Mouse (Mus musculus): ENCODE measurements around the gene Dock8. TPM values are rescaled to one million over a fixed set of nuclear protein-coding genes. Genes with fewer than 3 reads are reported as not detected.
A peak's percentile ranks its signal among the peaks of the same experiment; 100 is the strongest.

The Dock8 gene
- 10 to 100 TPM; 13.7 to 21.4 (median 16.3) TPM for total RNA-seq (2022)

- peak; percentile 50 for DNase-seq
Observed at GRCm38 (mm10) chr19:24999201-24999886, at the start of gene Dock8. Gene Dock8, plus strand, starts transcription at chr19:24999534.

- no peak for DNase-seq
Observed at GRCm38 (mm10) chr19:24958531-24958930, 40.8 kb upstream of the Dock8 start.

- peak; percentile 98 for DNase-seq
Observed at GRCm38 (mm10) chr19:24961172-24961962, 38.0 kb upstream of the Dock8 start, which contains the start of gene Cbwd1. Gene Cbwd1, minus strand, starts transcription at chr19:24961610.

GRCm38 (mm10) chr19:24966203-24966602, 33.1 kb upstream of the Dock8 start:
- no peak for DNase-seq

- DNase-seq = no peak
Observed at GRCm38 (mm10) chr19:24966941-24967340, 32.4 kb upstream of the Dock8 start.

- DNase-seq = no peak
Observed at GRCm38 (mm10) chr19:24971307-24971706, 28.0 kb upstream of the Dock8 start.

- DNase-seq = no peak
Observed at GRCm38 (mm10) chr19:24972701-24973390, 26.5 kb upstream of the Dock8 start.

GRCm38 (mm10) chr19:24977991-24978390, 21.3 kb upstream of the Dock8 start:
- DNase-seq = no peak

GRCm38 (mm10) chr19:24978852-24979842, 20.2 kb upstream of the Dock8 start:
- no peak for DNase-seq

- no peak for DNase-seq
Observed at GRCm38 (mm10) chr19:24981294-24981693, 18.0 kb upstream of the Dock8 start.

- DNase-seq = no peak
Observed at GRCm38 (mm10) chr19:24983050-24983449, 16.3 kb upstream of the Dock8 start.

- no peak for DNase-seq
Observed at GRCm38 (mm10) chr19:24983857-24984498, 15.4 kb upstream of the Dock8 start.

- no peak for DNase-seq
Observed at GRCm38 (mm10) chr19:24985045-24985444, 14.3 kb upstream of the Dock8 start.

- no peak for DNase-seq
Observed at GRCm38 (mm10) chr19:24987355-24987754, 12.0 kb upstream of the Dock8 start.

GRCm38 (mm10) chr19:24988831-24989230, 10.5 kb upstream of the Dock8 start:
- no peak for DNase-seq

GRCm38 (mm10) chr19:24990138-24990822, 9.1 kb upstream of the Dock8 start:
- no peak for DNase-seq

GRCm38 (mm10) chr19:24993526-24993925, 5.8 kb upstream of the Dock8 start:
- DNase-seq = no peak

GRCm38 (mm10) chr19:24994900-24995299, 4.4 kb upstream of the Dock8 start:
- DNase-seq = no peak

- DNase-seq = no peak
Observed at GRCm38 (mm10) chr19:24996815-24997704, 2.3 kb upstream of the Dock8 start.

GRCm38 (mm10) chr19:24998561-24998960, 773 bp upstream of the Dock8 start:
- DNase-seq = no peak
